Mouse (Mus musculus) kidney, adult 2 months (tissue): Measurements from ENCODE around the gene Taf3. TPM values are rescaled to one million over a fixed set of nuclear protein-coding genes. Genes with fewer than 3 reads are reported as not detected.

Experiments
- DNase-seq: peaks from one replicate; pipeline ENCODE4 v3.0.0; 2021
- H3K27ac ChIP-seq: fragments of 200-500 bp; 2 replicates; pipeline ENCODE4 v1.5.1; 2012; ENCODE audit warnings: low read depth, low read length, control low read depth, inconsistent platforms; ENCODE audit not compliant: insufficient read depth
- H3K27me3 ChIP-seq: fragments of 200-500 bp; replicated peaks from 2 replicates; pipeline ENCODE4 v1.6.1; 2012; ENCODE audit warnings: mild to moderate bottlenecking, moderate library complexity, low read length, inconsistent platforms; ENCODE audit not compliant: control insufficient read depth, insufficient read depth
- H3K36me3 ChIP-seq: fragments of 200-500 bp; 2 replicates; pipeline ENCODE4 v1.6.1; 2012; ENCODE audit warnings: mild to moderate bottlenecking, moderate library complexity, low read length, inconsistent platforms; ENCODE audit not compliant: control insufficient read depth, insufficient read depth
- H3K4me1 ChIP-seq: fragments of 200-500 bp; 2 replicates; pipeline ENCODE4 v1.6.1; 2011; ENCODE audit warnings: low read length; ENCODE audit not compliant: control insufficient read depth, insufficient read depth
- H3K4me3 ChIP-seq: fragments of 200-500 bp; 2 replicates; pipeline ENCODE4 v1.5.1; 2011; ENCODE audit warnings: mild to moderate bottlenecking, low read depth, low read length, control low read depth; ENCODE audit not compliant: insufficient read depth
- CTCF ChIP-seq: fragments of 200-500 bp; conservative IDR thresholded peaks from 2 replicates; pipeline ENCODE4 v1.5.1; 2011; ENCODE audit warnings: low read depth, mild to moderate bottlenecking, control low read depth, low read length, moderate library complexity, mixed read lengths; ENCODE audit not compliant: insufficient read depth, insufficient read length
- POLR2A ChIP-seq: fragments of 200-500 bp; IDR thresholded peaks from one replicate; pipeline ENCODE4 v1.6.1; 2011; ENCODE audit warnings: low read depth, low read length, control low read depth
- WGBS: fragments of 180-500 bp; shearing (Covaris S2); methylation state at CpG from one replicate; pipeline ENCODE4 v1.1.7; 2018; 5-methylcytosine and 5-hydroxymethylcytosine counted together
- polyA plus RNA-seq: library from polyadenylated mRNA; depleted of rRNA; stranded (reverse); fragments of >200 nt; gene quantifications from 2 replicates; pipeline ENCODE4 v1.2.3, GENCODE M21; 2012; rRNA removed

The Taf3 gene
- polyA plus RNA-seq, 1 experiment = 6.5 TPM

DNA sequence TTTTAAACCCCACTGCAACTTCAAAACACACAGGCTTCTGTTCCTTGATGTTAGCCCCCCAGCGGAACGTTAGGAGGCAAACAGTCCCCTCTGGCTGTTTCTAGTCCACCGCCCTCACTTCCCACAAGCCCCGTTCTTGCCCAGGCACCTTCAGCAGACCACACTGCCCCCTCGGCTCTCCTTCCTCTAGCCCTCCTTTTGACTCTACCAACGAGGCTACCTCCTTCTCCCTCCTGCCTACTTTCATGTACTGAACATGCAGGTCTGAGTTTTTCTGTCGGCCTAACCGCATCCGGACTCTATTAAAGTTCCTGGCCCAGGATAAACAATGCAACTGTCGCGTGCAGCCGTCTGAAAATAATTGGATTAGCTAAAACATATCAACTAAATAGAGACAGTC is 175.7 kb downstream of the Taf3 start:
- Histone ChIP-seq H3K36me3 (no peaks in the 10 kb centered on the region), H3K4me3 (peak overlapping the region; percentile 8; the same call in 1 of the 2 replicates), H3K4me1 (no peaks in the 10 kb centered on the region), H3K27me3 (no peaks in the 10 kb centered on the region), H3K27ac (peak overlapping the region; percentile 15; the same call in 1 of the 2 replicates)
- no peak for DNase-seq
- no peak for TF ChIP-seq POLR2A
- TF ChIP-seq CTCF = no peak
- WGBS = 28% methylated on average over 12 of the region's 12 CpGs

DNA sequence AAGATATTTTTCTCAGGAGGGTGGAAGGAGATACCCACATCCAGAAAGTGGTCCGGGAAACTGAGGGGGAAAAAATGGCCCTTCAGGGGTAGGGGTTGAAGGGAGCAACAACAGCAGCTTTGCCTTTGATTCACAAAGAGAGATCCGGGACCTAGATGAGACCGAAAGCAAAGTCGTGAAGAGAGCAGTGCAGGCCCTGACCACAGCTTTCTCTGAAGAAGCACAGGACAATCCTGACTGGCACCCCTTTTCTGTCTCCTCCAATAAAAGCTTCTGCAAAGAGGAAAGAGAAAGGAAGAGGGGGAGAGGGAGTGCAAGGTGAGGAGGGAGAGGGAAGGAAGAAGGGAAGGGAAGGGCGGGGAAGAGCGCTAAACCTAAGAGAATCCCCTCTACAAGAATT is 176.6 kb downstream of the Taf3 start:
- Histone ChIP-seq H3K27ac (0 out of 2 replicates have a peak overlapping the region, but pooled peaks have one; percentile 40), H3K4me1 (no peaks in the 10 kb centered on the region), H3K4me3 (peak overlapping the region; percentile 3; the same call in 1 of the 2 replicates), H3K27me3 (no peaks in the 10 kb centered on the region), H3K36me3 (no peaks in the 10 kb centered on the region)
- 56% methylated on average over 6 of the region's 6 CpGs for WGBS
- no peak for DNase-seq
- no peak for TF ChIP-seq POLR2A
- TF ChIP-seq CTCF = no peak

DNA sequence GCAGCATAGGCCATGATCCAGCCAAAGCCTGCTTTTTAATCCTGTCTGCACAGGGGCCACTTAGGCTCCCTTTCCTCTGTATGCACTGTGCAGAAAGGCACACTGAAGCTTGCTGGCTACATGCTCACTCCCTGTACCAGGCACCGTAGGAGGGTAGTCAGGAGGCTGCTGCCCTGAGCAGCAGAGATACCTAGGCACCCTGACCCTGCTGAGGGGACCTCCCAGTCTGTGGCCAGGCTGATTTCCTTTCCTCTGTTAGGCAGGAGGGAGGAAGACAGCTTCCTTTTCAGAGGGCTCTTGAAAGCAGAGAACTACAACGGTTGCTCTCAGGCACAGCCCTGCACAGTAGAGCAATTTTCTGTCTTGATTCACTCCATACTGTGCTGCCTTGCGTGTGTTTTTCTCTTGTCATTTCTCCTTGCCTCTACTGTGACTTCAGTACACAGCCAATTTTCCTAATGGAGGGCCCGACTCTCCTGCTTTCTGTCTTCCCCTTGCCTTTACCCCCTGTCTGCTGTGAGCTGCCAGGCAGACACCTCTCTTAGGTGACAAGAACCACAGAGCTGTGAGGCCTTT is 177.2 kb downstream of the Taf3 start:
- WGBS = 46% methylated on average over 4 of the region's 4 CpGs
- no peak for DNase-seq
- TF ChIP-seq POLR2A (no peak), CTCF (no peak)
- peak overlapping the region; percentile 15 for H3K4me3 ChIP-seq
- no peaks in the 10 kb centered on the region for H3K36me3 ChIP-seq
- H3K27me3 ChIP-seq = no peaks in the 10 kb centered on the region
- H3K27ac ChIP-seq = 0 out of 2 replicates have a peak overlapping the region, but pooled peaks have one; percentile 24
- no peaks in the 10 kb centered on the region for H3K4me1 ChIP-seq

DNA sequence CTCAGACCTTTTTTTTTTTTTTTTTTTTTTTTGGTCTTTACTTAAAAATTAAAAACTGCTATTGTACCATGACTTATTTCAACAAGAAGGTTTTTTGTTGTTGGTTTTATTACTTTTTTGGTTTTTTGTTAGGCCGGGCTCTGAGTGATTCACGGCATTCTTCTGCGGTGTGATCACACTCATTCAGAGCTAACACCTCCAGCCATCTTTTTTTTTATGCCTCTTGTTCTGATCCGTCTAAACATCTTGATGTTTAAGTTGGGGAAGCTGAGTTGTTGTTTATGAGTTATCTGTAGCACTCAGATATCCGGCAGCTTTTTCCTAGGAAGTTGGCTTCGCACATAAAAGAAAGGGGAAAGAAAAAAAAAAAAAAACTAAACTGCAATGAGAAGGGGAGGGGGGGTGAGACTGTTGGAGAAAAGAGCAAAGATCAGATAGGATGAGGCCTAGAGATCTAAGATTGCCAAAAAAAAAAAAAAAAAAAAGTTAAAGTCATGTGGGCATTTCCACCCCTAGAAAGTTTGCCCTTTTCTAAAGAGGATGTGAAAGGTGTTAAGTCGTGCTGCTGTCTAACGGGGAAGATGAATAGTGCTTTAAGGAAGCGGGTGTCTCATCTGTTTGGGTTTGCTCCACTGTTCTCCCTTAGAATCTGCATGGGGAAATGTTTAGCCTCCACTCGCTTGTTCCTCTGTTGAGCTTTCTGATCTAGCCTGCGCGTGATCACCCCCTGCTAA is 181.1 kb downstream of the Taf3 start:
- H3K36me3 ChIP-seq = no peaks in the 10 kb centered on the region
- WGBS = 50% methylated on average over 12 of the region's 12 CpGs
- TF ChIP-seq CTCF (no peak), POLR2A (no peak)
- H3K27me3 ChIP-seq = no peaks in the 10 kb centered on the region
- no peak overlapping the region for H3K27ac ChIP-seq
- H3K4me1 ChIP-seq = no peaks in the 10 kb centered on the region
- H3K4me3 ChIP-seq = no peak overlapping the region
- no peak for DNase-seq

Other genes with a start within 250 kb of the Taf3 start
- 0.39 and 1.4 TPM in 2 replicates for gene 4930412O13Rik, start 167.3 kb downstream of the Taf3 start, polyA plus RNA-seq
- gene 9230102O04Rik, start 159.1 kb downstream of the Taf3 start, polyA plus RNA-seq = 1.6 and 2.8 TPM in 2 replicates
- gene Gata3, start 158.6 kb downstream of the Taf3 start, polyA plus RNA-seq = 14.9 and 15.4 TPM in 2 replicates
- 786 and 1,002 TPM in 2 replicates for gene Atp5c1, start 31.9 kb upstream of the Taf3 start, polyA plus RNA-seq
- gene Kin, start 32.0 kb upstream of the Taf3 start, polyA plus RNA-seq = 3.2 and 4.6 TPM in 2 replicates
- gene Itih2, start 82.8 kb upstream of the Taf3 start, polyA plus RNA-seq = 0.78 and 1.0 TPM in 2 replicates
- 14.0 and 14.1 TPM in 2 replicates for gene Itih5, start 105.0 kb upstream of the Taf3 start, polyA plus RNA-seq